In genomic region chr11:95876296-95876695, GRCm38 (mm10) we compare ENCODE assay signal across 8 mouse cellular contexts. TPM values are rescaled to one million over a fixed set of nuclear protein-coding genes. Genes with fewer than 3 reads are reported as not detected.
DNase-seq lines count a peak whose midpoint lies in the region; ATAC-seq and TF ChIP-seq lines count a peak whose summit lies in the region.

No protein-coding gene starts in this region.

- no peak for TF ChIP-seq EP300 in ES-Bruce4 (IDR thresholded peaks at IDR 0.05; ENCODE audit: insufficient read depth, low read depth, low read length)
- TF ChIP-seq EP300 in stomach, postnatal 0 days (optimal IDR thresholded peaks at IDR 0.05), result no peak

- peak; percentile 68 for DNase-seq in gastrocnemius, postnatal 10 days
- DNase-seq in gastrocnemius, postnatal 25 days, result no peak
- DNase-seq in brain, embryonic 14.5 days (ENCODE audit: low read depth), result peak; percentile 85
- DNase-seq in left cerebral cortex, postnatal 36 days (ENCODE audit: low spot score in 2 of 2), result peak; percentile 15 to 23
- peak; percentile 84 for DNase-seq in midbrain, embryonic 14.5 days
- DNase-seq in stomach, postnatal 0 days (ENCODE audit: low spot score), result peak; percentile 77

- peak; percentile 88 for TF ChIP-seq CTCF in ES-Bruce4 (IDR thresholded peaks at IDR 0.05; ENCODE audit: low read depth, low read length)
- peak; percentile 80; the same call in 1 of the 2 replicates for TF ChIP-seq CTCF in brain, embryonic 14.5 days (IDR thresholded peaks at IDR 0.05; ENCODE audit: borderline replicate concordance, extremely low read depth, insufficient read depth, insufficient read length)
- peak; percentile 93 for TF ChIP-seq CTCF in stomach, postnatal 0 days (IDR thresholded peaks at IDR 0.05; ENCODE audit: low read depth)

- ATAC-seq in heart, embryonic 13.5 days (ENCODE audit: extremely low read depth, insufficient number of reproducible peaks, low FRiP score, low TSS enrichment), result no peak
- ATAC-seq in midbrain, embryonic 14.5 days (ENCODE audit: low FRiP score, low TSS enrichment), result no peak
- no peak; the same call in 1 of the 2 replicates for ATAC-seq in stomach, postnatal 0 days (ENCODE audit: low FRiP score, low TSS enrichment)

- WGBS in heart, embryonic 13.5 days, result 21% methylated on average over 7 of the region's 7 CpGs
- 20% methylated on average over 7 of the region's 7 CpGs for WGBS in midbrain, embryonic 14.5 days
- WGBS in stomach, postnatal 0 days, result 18% methylated on average over 7 of the region's 7 CpGs

- H3K27me3 ChIP-seq in ES-Bruce4 (ENCODE audit: control insufficient read depth, insufficient read depth, low read length, poor library complexity, severe bottlenecking), result no peaks in the 10 kb centered on the region
- H3K27me3 ChIP-seq in heart, embryonic 13.5 days (replicated peaks), result peaks cover 9% of the 10 kb centered on the region
- no peaks in the 10 kb centered on the region for H3K27me3 ChIP-seq in midbrain, embryonic 14.5 days (ENCODE audit: control insufficient read depth, insufficient read depth, low read length)
- H3K27me3 ChIP-seq in stomach, postnatal 0 days (ENCODE audit: control insufficient read depth, insufficient read depth, low read length), result no peaks in the 10 kb centered on the region

- no peak for TF ChIP-seq POLR2A in ES-Bruce4 (IDR thresholded peaks at IDR 0.05; ENCODE audit: insufficient read depth, low read length)
- no peak for TF ChIP-seq POLR2A in brain, embryonic 14.5 days (IDR thresholded peaks at IDR 0.05; ENCODE audit: borderline replicate concordance, extremely low read depth, insufficient read depth, insufficient read length, poor library complexity, severe bottlenecking)

- no peaks in the 10 kb centered on the region for H3K4me1 ChIP-seq in ES-Bruce4 (ENCODE audit: control insufficient read depth, insufficient read depth, low read length)
- H3K4me1 ChIP-seq in heart, embryonic 13.5 days, result no peaks in the 10 kb centered on the region
- no peaks in the 10 kb centered on the region for H3K4me1 ChIP-seq in midbrain, embryonic 14.5 days (ENCODE audit: control insufficient read depth, insufficient read depth, low read length)
- no peaks in the 10 kb centered on the region for H3K4me1 ChIP-seq in stomach, postnatal 0 days (replicated peaks; ENCODE audit: control insufficient read depth, insufficient read depth)

- H3K4me2 ChIP-seq in heart, embryonic 13.5 days, result peak overlapping the region; percentile 30; the same call in 1 of the 2 replicates
- H3K4me2 ChIP-seq in midbrain, embryonic 14.5 days (ENCODE audit: low read length), result 0 out of 2 replicates have a peak overlapping the region, but pooled peaks have one; percentile 7
- H3K4me2 ChIP-seq in stomach, postnatal 0 days (replicated peaks; ENCODE audit: low read depth), result no peak overlapping the region

- no peaks in the 10 kb centered on the region for H3K9me3 ChIP-seq in ES-Bruce4 (replicated peaks; ENCODE audit: control insufficient read depth, insufficient read depth, low read length, poor library complexity, severe bottlenecking)
- no peaks in the 10 kb centered on the region for H3K9me3 ChIP-seq in heart, embryonic 13.5 days
- no peaks in the 10 kb centered on the region for H3K9me3 ChIP-seq in midbrain, embryonic 14.5 days (ENCODE audit: control insufficient read depth, low read length)
- no peaks in the 10 kb centered on the region for H3K9me3 ChIP-seq in stomach, postnatal 0 days (ENCODE audit: control insufficient read depth, low read length)

- H3K27ac ChIP-seq in ES-Bruce4 (ENCODE audit: insufficient read depth, low read length), result no peak overlapping the region
- no peak overlapping the region for H3K27ac ChIP-seq in heart, embryonic 13.5 days (replicated peaks)
- no peak overlapping the region for H3K27ac ChIP-seq in midbrain, embryonic 14.5 days (replicated peaks; ENCODE audit: low read depth, low read length)
- no peak overlapping the region for H3K27ac ChIP-seq in stomach, postnatal 0 days (replicated peaks)

- H3K9ac ChIP-seq in ES-Bruce4 (ENCODE audit: low read depth, poor library complexity, severe bottlenecking), result 0 out of 2 replicates have a peak overlapping the region, but pooled peaks have one; percentile 9
- no peak overlapping the region for H3K9ac ChIP-seq in heart, embryonic 13.5 days
- H3K9ac ChIP-seq in midbrain, embryonic 14.5 days (replicated peaks; ENCODE audit: low read length), result no peak overlapping the region
- H3K9ac ChIP-seq in stomach, postnatal 0 days (ENCODE audit: low read length), result no peak overlapping the region

- intact Hi-C loops in left cerebral cortex, postnatal 36 days (cut with DNase I), result loop anchor here (5.0 kb wide), 2 partner anchors 81 to 251 kb away; no protein-coding TSS in a partner anchor

- no peaks in the 10 kb centered on the region for H3K36me3 ChIP-seq in ES-Bruce4 (ENCODE audit: control insufficient read depth, insufficient read depth, low read length, poor library complexity, severe bottlenecking)
- H3K36me3 ChIP-seq in heart, embryonic 13.5 days, result no peaks in the 10 kb centered on the region
- H3K36me3 ChIP-seq in midbrain, embryonic 14.5 days (ENCODE audit: control insufficient read depth, insufficient read depth, low read length), result no peaks in the 10 kb centered on the region
- H3K36me3 ChIP-seq in stomach, postnatal 0 days (ENCODE audit: control insufficient read depth, insufficient read depth, low read length), result no peaks in the 10 kb centered on the region

- H3K4me3 ChIP-seq in ES-Bruce4 (ENCODE audit: low read depth, low read length), result peak overlapping the region; percentile 78
- no peak overlapping the region for H3K4me3 ChIP-seq in heart, embryonic 13.5 days
- no peak overlapping the region for H3K4me3 ChIP-seq in midbrain, embryonic 14.5 days (replicated peaks; ENCODE audit: low read depth, low read length)
- no peak overlapping the region for H3K4me3 ChIP-seq in stomach, postnatal 0 days (ENCODE audit: low read depth, low read length)

RNA-seq across cellular contexts. Expression of gene Abi3, which starts 34.0 kb away (rescaled TPM):
- total RNA-seq in gastrocnemius, postnatal 10 days (2021), result 1 to 10 TPM; 3.4 to 7.1 TPM
- total RNA-seq in gastrocnemius, postnatal 25 days (2021), result 1 to 10 TPM; 2.2 to 3.2 TPM
- polyA plus RNA-seq in ES-Bruce4 (2011; ENCODE audit: insufficient read depth, insufficient read length, low read depth, missing spikeins), result 1.1 and 1.3 TPM in 2 replicates
- polyA plus RNA-seq in brain, embryonic 14.5 days (2012; rRNA removed), result 2.7 and 3.3 TPM in 2 replicates
- polyA plus RNA-seq in heart, embryonic 13.5 days (2015; fragmentation: Nextera tagmentation; extraction: Ambion mirVana), result 17.0 and 17.3 TPM in 2 replicates
- 1 to 10 TPM; 5.1 to 5.3 TPM for total RNA-seq in left cerebral cortex, postnatal 36 days (2021)
- polyA plus RNA-seq in midbrain, embryonic 14.5 days (2014; fragmentation: Nextera tagmentation; extraction: Ambion mirVana), result 0.26 and 0.64 TPM in 2 replicates
- polyA plus RNA-seq in stomach, postnatal 0 days (2015; fragmentation: Nextera tagmentation; extraction: Ambion mirVana), result 3.6 and 4.2 TPM in 2 replicates

RNA-seq across cellular contexts. Expression of gene B4galnt2, which starts 38.4 kb away (rescaled TPM):
- total RNA-seq in gastrocnemius, postnatal 10 days (2021), result not detected
- not detected for total RNA-seq in gastrocnemius, postnatal 25 days (2021)
- 3.1 and 4.5 TPM in 2 replicates for polyA plus RNA-seq in ES-Bruce4 (2011; ENCODE audit: insufficient read depth, insufficient read length, low read depth, missing spikeins)
- 0.06 TPM in 1 of 2 replicates, not detected in the other for polyA plus RNA-seq in brain, embryonic 14.5 days (2012; rRNA removed)
- 0.21 TPM in 1 of 2 replicates, not detected in the other for polyA plus RNA-seq in heart, embryonic 13.5 days (2015; fragmentation: Nextera tagmentation; extraction: Ambion mirVana)
- not detected for total RNA-seq in left cerebral cortex, postnatal 36 days (2021)
- not detected in 2 replicates for polyA plus RNA-seq in midbrain, embryonic 14.5 days (2014; fragmentation: Nextera tagmentation; extraction: Ambion mirVana)
- polyA plus RNA-seq in stomach, postnatal 0 days (2015; fragmentation: Nextera tagmentation; extraction: Ambion mirVana), result 3.6 and 4.6 TPM in 2 replicates

RNA-seq across cellular contexts. Expression of gene Gngt2, which starts 39.3 kb away (rescaled TPM):
- 1 to 10 TPM; 7.0 to 9.4 TPM for total RNA-seq in gastrocnemius, postnatal 10 days (2021)
- total RNA-seq in gastrocnemius, postnatal 25 days (2021), result 1 to 10 TPM; 5.2 to 6.1 TPM
- polyA plus RNA-seq in ES-Bruce4 (2011; ENCODE audit: insufficient read depth, insufficient read length, low read depth, missing spikeins), result 7.9 and 9.4 TPM in 2 replicates
- 1.4 and 1.5 TPM in 2 replicates for polyA plus RNA-seq in brain, embryonic 14.5 days (2012; rRNA removed)
- 36.6 and 41.4 TPM in 2 replicates for polyA plus RNA-seq in heart, embryonic 13.5 days (2015; fragmentation: Nextera tagmentation; extraction: Ambion mirVana)
- 1 to 10 TPM; 3.1 to 3.9 TPM for total RNA-seq in left cerebral cortex, postnatal 36 days (2021)
- 1.8 TPM in 2 replicates for polyA plus RNA-seq in midbrain, embryonic 14.5 days (2014; fragmentation: Nextera tagmentation; extraction: Ambion mirVana)
- 11.1 and 12.5 TPM in 2 replicates for polyA plus RNA-seq in stomach, postnatal 0 days (2015; fragmentation: Nextera tagmentation; extraction: Ambion mirVana)

RNA-seq across cellular contexts. Expression of gene Phospho1, which starts 52.0 kb away (rescaled TPM):
- 100 to 1,000 TPM; 131 to 134 TPM for total RNA-seq in gastrocnemius, postnatal 10 days (2021)
- total RNA-seq in gastrocnemius, postnatal 25 days (2021), result 100 to 1,000 TPM; 288 to 335 TPM
- 5.8 and 6.5 TPM in 2 replicates for polyA plus RNA-seq in ES-Bruce4 (2011; ENCODE audit: insufficient read depth, insufficient read length, low read depth, missing spikeins)
- 0.67 and 9.9 TPM in 2 replicates for polyA plus RNA-seq in brain, embryonic 14.5 days (2012; rRNA removed)
- 1.8 and 2.2 TPM in 2 replicates for polyA plus RNA-seq in heart, embryonic 13.5 days (2015; fragmentation: Nextera tagmentation; extraction: Ambion mirVana)
- 10 to 100 TPM; 70.8 to 84.6 TPM for total RNA-seq in left cerebral cortex, postnatal 36 days (2021)
- polyA plus RNA-seq in midbrain, embryonic 14.5 days (2014; fragmentation: Nextera tagmentation; extraction: Ambion mirVana), result 0.33 TPM in 1 of 2 replicates, not detected in the other
- polyA plus RNA-seq in stomach, postnatal 0 days (2015; fragmentation: Nextera tagmentation; extraction: Ambion mirVana), result 0.40 and 0.45 TPM in 2 replicates
